Mouse (Mus musculus): ENCODE data around the gene Zmym4. TPM values are rescaled to one million over a fixed set of nuclear protein-coding genes. Genes with fewer than 3 reads are reported as not detected.

Gene Zmym4
- total and polyA plus RNA-seq, 3 experiments: 13.6 to 22.8 (median 18.0) TPM

DNA sequence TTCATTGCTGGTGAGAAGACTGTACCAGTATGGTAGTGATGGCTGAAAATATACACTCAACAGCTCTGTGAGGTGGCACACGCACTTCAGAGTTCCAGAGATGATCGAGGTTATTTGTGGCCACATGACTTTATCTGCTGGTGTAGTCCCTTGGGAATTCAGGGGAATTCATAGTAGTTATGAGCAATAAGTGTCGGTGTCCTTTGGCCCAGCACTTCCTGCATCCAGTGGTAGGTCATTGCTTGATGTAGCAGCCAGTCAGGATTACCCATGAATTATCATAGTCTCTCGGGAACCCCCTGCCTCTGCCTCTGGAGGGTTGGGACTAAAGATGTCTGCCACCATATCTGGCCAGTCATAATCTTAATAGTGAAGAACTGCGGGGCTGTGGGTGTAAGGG is 144.0 kb downstream of the Zmym4 start:
- in situ Hi-C loops (cut with MboI; ENCODE audit: low pct_ligation_motif_present, low pct_unique_long_range_greater_than_20kb, low sequenced_read_pairs): no loop called here
- peaks cover 5 to 31% of the 10 kb centered on the region in 2 experiments for H3K36me3 ChIP-seq (replicated peaks in 1 of 2; ENCODE audit: control insufficient read depth in 1 of 2, insufficient read depth in 1 of 2, low read length in 1 of 2)

GRCm38 (mm10) chr4:126822891-126823882 is 144.7 kb downstream of the Zmym4 start:
- H3K4me3 ChIP-seq (replicated peaks in 1 of 3; ENCODE audit: low read depth in 2 of 3, low read length in 2 of 3, poor library complexity in 1 of 3): no peak overlapping the region
- peaks cover 0 to 28% of the 10 kb centered on the region in 2 experiments; a peak in 2 of 4 replicates for H3K4me1 ChIP-seq (ENCODE audit: control insufficient read depth in 1 of 2, insufficient read depth in 2 of 2)
- H3K4me2 ChIP-seq (ENCODE audit: insufficient read depth, low read depth, poor library complexity, severe bottlenecking): no peak overlapping the region
- H3K36me3 ChIP-seq (replicated peaks in 1 of 2; ENCODE audit: control insufficient read depth in 1 of 2, insufficient read depth in 1 of 2, low read length in 1 of 2): peaks cover 5 to 27% of the 10 kb centered on the region in 2 experiments
- no peak for TF ChIP-seq NRF1 (IDR thresholded peaks at IDR 0.05; ENCODE audit: low read depth, low read length)
- TF ChIP-seq SIN3A (IDR thresholded peaks at IDR 0.05; ENCODE audit: low read length): no peak
- TF ChIP-seq KAT2A (IDR thresholded peaks at IDR 0.05; ENCODE audit: insufficient replicate concordance, low read length): no peak
- TF ChIP-seq BHLHE40 (IDR thresholded peaks at IDR 0.05; ENCODE audit: low read depth, low read length): no peak
- dilution Hi-C loops (cut with MboI; ENCODE audit: extremely low pct_ligation_motif_present, extremely low pct_unique_long_range_greater_than_20kb, low sequenced_read_pairs): no loop called here
- H3K27me3 ChIP-seq (replicated peaks): no peaks in the 10 kb centered on the region
- no peaks in the 10 kb centered on the region for H3K9me3 ChIP-seq (replicated peaks; ENCODE audit: low read length)
- no peak for DNase-seq (ENCODE audit: extremely low read depth)
- H3K27ac ChIP-seq (ENCODE audit: insufficient read depth, low read depth): no peak overlapping the region
- H3K79me2 ChIP-seq (replicated peaks; ENCODE audit: control insufficient read depth, extremely low read depth, insufficient read depth, poor library complexity, severe bottlenecking): no peaks in the 10 kb centered on the region
- H3K9ac ChIP-seq (ENCODE audit: insufficient read depth, low read depth): no peak overlapping the region
- in situ Hi-C loops (cut with MboI; ENCODE audit: low pct_ligation_motif_present, low pct_unique_long_range_greater_than_20kb, low sequenced_read_pairs): no loop called here

More for the DNA sequence above, 144.0 kb downstream of the Zmym4 start:
- no peaks in the 10 kb centered on the region for H3K79me2 ChIP-seq (replicated peaks; ENCODE audit: control insufficient read depth, extremely low read depth, insufficient read depth, poor library complexity, severe bottlenecking)
- no peak overlapping the region for H3K9ac ChIP-seq (ENCODE audit: insufficient read depth, low read depth)
- dilution Hi-C loops (cut with MboI; ENCODE audit: extremely low pct_ligation_motif_present, extremely low pct_unique_long_range_greater_than_20kb, low sequenced_read_pairs): no loop called here
- peak; percentile 66 for DNase-seq (ENCODE audit: extremely low read depth)
- TF ChIP-seq ETS1 (conservative IDR thresholded peaks at IDR 0.05; ENCODE audit: low read depth, low read length) (no peak), E2F4 (IDR thresholded peaks at IDR 0.05; ENCODE audit: insufficient replicate concordance, low read depth, low read length) (no peak), MXI1 (IDR thresholded peaks at IDR 0.05; ENCODE audit: low read depth, low read length) (no peak), ZMIZ1 (IDR thresholded peaks at IDR 0.05; ENCODE audit: low read depth, low read length) (no peak), TBP (conservative IDR thresholded peaks at IDR 0.05; ENCODE audit: low read depth, low read length) (no peak), IRF4 (IDR thresholded peaks at IDR 0.05; ENCODE audit: low read depth, low read length) (no peak), ZKSCAN1 (IDR thresholded peaks at IDR 0.05; ENCODE audit: borderline replicate concordance, low read depth, low read length) (no peak), SIN3A (IDR thresholded peaks at IDR 0.05; ENCODE audit: low read length) (no peak), USF2 (conservative IDR thresholded peaks at IDR 0.05; ENCODE audit: low read depth, low read length) (no peak), BHLHE40 (IDR thresholded peaks at IDR 0.05; ENCODE audit: low read depth, low read length) (no peak), MYC (IDR thresholded peaks at IDR 0.05; ENCODE audit: low read depth, low read length) (no peak), ZNF384 (IDR thresholded peaks at IDR 0.05; ENCODE audit: low read depth, low read length) (no peak), KAT2A (IDR thresholded peaks at IDR 0.05; ENCODE audit: insufficient replicate concordance, low read length) (no peak), NRF1 (IDR thresholded peaks at IDR 0.05; ENCODE audit: low read depth, low read length) (no peak), HCFC1 (IDR thresholded peaks at IDR 0.05; ENCODE audit: low read depth, low read length) (no peak), GABPA (IDR thresholded peaks at IDR 0.05; ENCODE audit: insufficient replicate concordance, low read depth, low read length) (no peak), SMC3 (IDR thresholded peaks at IDR 0.05; ENCODE audit: low read depth, low read length) (no peak), RAD21 (IDR thresholded peaks at IDR 0.05; ENCODE audit: low read depth, low read length) (no peak), TCF12 (IDR thresholded peaks at IDR 0.05; ENCODE audit: low read depth, low read length) (no peak), ZC3H11A (IDR thresholded peaks at IDR 0.05; ENCODE audit: low read depth, low read length) (no peak)
- H3K4me1 ChIP-seq (ENCODE audit: control insufficient read depth in 1 of 2, insufficient read depth in 2 of 2): peaks cover 0 to 28% of the 10 kb centered on the region in 2 experiments; a peak in 2 of 4 replicates
- no peaks in the 10 kb centered on the region for H3K9me3 ChIP-seq (replicated peaks; ENCODE audit: low read length)
- no peak overlapping the region for H3K27ac ChIP-seq (ENCODE audit: insufficient read depth, low read depth)
- no peaks in the 10 kb centered on the region for H3K27me3 ChIP-seq (replicated peaks)
- no peak overlapping the region for H3K4me2 ChIP-seq (ENCODE audit: insufficient read depth, low read depth, poor library complexity, severe bottlenecking)
- no peak overlapping the region for H3K4me3 ChIP-seq (replicated peaks in 1 of 3; ENCODE audit: low read depth in 2 of 3, low read length in 2 of 3, poor library complexity in 1 of 3)

Data from CH12.LX (cell line).